Mouse (Mus musculus) myocyte (in vitro differentiated cells): Measurements from ENCODE around the gene Camta1. TPM values are rescaled to one million over a fixed set of nuclear protein-coding genes. Genes with fewer than 3 reads are reported as not detected.
"Not testable (repeated sequence)": the region's sequence is repeated elsewhere in the genome, so short reads cannot be mapped to it uniquely, and the experiment has no call there.

Experiments used
- H3K27me3 ChIP-seq: one replicate; pipeline ENCODE4 v1.6.1; 2011; ENCODE audit not compliant: control insufficient read depth, insufficient read depth, insufficient read length
- H3K36me3 ChIP-seq: one replicate; pipeline ENCODE4 v1.6.1; 2011; ENCODE audit not compliant: control insufficient read depth, insufficient read depth
- H3K4me2 ChIP-seq: one replicate; pipeline ENCODE4 v1.6.1; 2011; ENCODE audit warnings: low read depth, control low read depth
- H3K4me3 ChIP-seq: one replicate; pipeline ENCODE4 v1.5.1; 2011; ENCODE audit warnings: mild to moderate bottlenecking, control low read depth, moderate library complexity
- H3K79me2 ChIP-seq: one replicate; pipeline ENCODE4 v1.6.1; 2011; ENCODE audit not compliant: control insufficient read depth, insufficient read depth
- H3ac ChIP-seq: one replicate; pipeline ENCODE4 v1.6.1; 2011; ENCODE audit not compliant: control insufficient read depth, insufficient read length
- CEBPB ChIP-seq: IDR thresholded peaks from 2 replicates; pipeline ENCODE4 v1.6.1; 2011; ENCODE audit warnings: mild to moderate bottlenecking, moderate library complexity; ENCODE audit not compliant: poor library complexity, insufficient read depth, severe bottlenecking
- E2F4 ChIP-seq: IDR thresholded peaks from one replicate; pipeline ENCODE4 v1.6.1; 2011; ENCODE audit warnings: mild to moderate bottlenecking, control low read depth, moderate library complexity; ENCODE audit not compliant: insufficient read depth
- MAX ChIP-seq: IDR thresholded peaks from one replicate; pipeline ENCODE4 v1.6.1; 2011; ENCODE audit warnings: low read depth, mild to moderate bottlenecking, control low read depth
- MYOD1 ChIP-seq, 3 experiments: IDR thresholded peaks; one replicate each; pipeline ENCODE4 v1.6.1; 2011; ENCODE audit warnings: control low read depth in 2 of 3, low read depth in 2 of 3, mild to moderate bottlenecking in 2 of 3, moderate library complexity in 1 of 3; ENCODE audit not compliant: insufficient read length in 2 of 3, control insufficient read depth in 1 of 3
- MYOG ChIP-seq, 3 experiments: IDR thresholded peaks; one replicate each; pipeline ENCODE4 v1.6.1; 2011; ENCODE audit warnings: control low read depth in 2 of 3, low read depth in 2 of 3, mild to moderate bottlenecking in 2 of 3; ENCODE audit not compliant: insufficient read length in 2 of 3, control insufficient read depth in 1 of 3, insufficient read depth in 1 of 3
- POLR2A ChIP-seq: IDR thresholded peaks from one replicate; pipeline ENCODE4 v1.6.1; 2011; ENCODE audit warnings: low read depth, mild to moderate bottlenecking, control low read depth, moderate library complexity; ENCODE audit not compliant: insufficient read length
- POLR2AphosphoS2 ChIP-seq: IDR thresholded peaks from one replicate; pipeline ENCODE4 v1.6.1; 2011; ENCODE audit warnings: low read depth, control low read depth; ENCODE audit not compliant: insufficient read length
- REST ChIP-seq: IDR thresholded peaks from one replicate; pipeline ENCODE4 v1.6.1; 2011; ENCODE audit warnings: mild to moderate bottlenecking, control low read depth, moderate library complexity; ENCODE audit not compliant: insufficient read depth, insufficient read length
- SRF ChIP-seq: IDR thresholded peaks from one replicate; pipeline ENCODE4 v1.6.1; 2011; ENCODE audit warnings: low read depth; ENCODE audit not compliant: control insufficient read depth, insufficient read length
- TCF12 ChIP-seq: IDR thresholded peaks from one replicate; pipeline ENCODE4 v1.6.1; 2011; ENCODE audit warnings: mild to moderate bottlenecking, control low read depth; ENCODE audit not compliant: poor library complexity, insufficient read depth, severe bottlenecking
- TCF3 ChIP-seq: IDR thresholded peaks from one replicate; pipeline ENCODE4 v1.6.1; 2011; ENCODE audit warnings: low read depth, control low read depth; ENCODE audit not compliant: insufficient read length
- USF1 ChIP-seq: IDR thresholded peaks from one replicate; pipeline ENCODE4 v1.6.1; 2011; ENCODE audit warnings: low read depth, mild to moderate bottlenecking, control low read depth, moderate library complexity
- polyA plus RNA-seq: library from polyadenylated mRNA; unstranded; fragments of >200 nt; fragmentation: generic; extraction: Trizol; gene quantifications from one replicate; pipeline ENCODE4 v1.2.1, GENCODE M21; 2012; ENCODE audit warnings: missing spikeins

Gene Camta1
- polyA plus RNA-seq, 1 experiment: 40.6 TPM

DNA sequence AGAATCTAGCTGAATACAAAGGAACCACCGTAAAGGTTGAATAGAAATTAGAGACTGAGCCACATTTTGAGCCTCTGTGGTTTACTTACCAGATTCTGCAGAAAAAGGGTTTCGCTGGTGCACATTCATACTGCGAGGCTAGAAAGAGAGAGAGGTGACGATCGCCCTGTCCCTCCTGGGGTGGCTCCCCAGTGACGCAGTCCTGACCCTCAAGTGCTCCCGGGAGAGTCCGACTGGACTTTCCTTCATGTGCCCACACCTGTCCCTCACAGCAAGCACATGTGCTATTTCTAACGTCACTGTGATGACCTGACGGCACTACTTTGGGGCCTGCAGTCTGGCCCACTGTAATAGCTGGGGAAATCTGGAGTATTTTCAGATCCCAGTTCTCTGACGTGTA is 823.9 kb downstream of the Camta1 start:
- Histone ChIP-seq H3K36me3 (peaks cover 7% of the 10 kb centered on the region), H3K4me2 (no peak overlapping the region), H3K27me3 (no peaks in the 10 kb centered on the region), H3K4me3 (no peak overlapping the region), H3K79me2 (no peaks in the 10 kb centered on the region), H3ac (no peak overlapping the region)
- no peak for TF ChIP-seq CEBPB
- no peak for TF ChIP-seq REST
- no peak for TF ChIP-seq USF1
- no peak for TF ChIP-seq POLR2A
- no peak for TF ChIP-seq TCF12
- TF ChIP-seq MYOG (IDR thresholded peaks at IDR 0.05; ENCODE audit: control insufficient read depth in 1 of 3, insufficient read depth in 1 of 3, insufficient read length in 2 of 3, low read depth in 2 of 3): no peak
- no peak for TF ChIP-seq MYOD1 (IDR thresholded peaks at IDR 0.05; ENCODE audit: control insufficient read depth in 1 of 3, insufficient read length in 2 of 3, low read depth in 2 of 3)
- TF ChIP-seq E2F4: no peak
- no peak for TF ChIP-seq SRF
- no peak for TF ChIP-seq TCF3
- TF ChIP-seq MAX: no peak
- TF ChIP-seq POLR2AphosphoS2: no peak

DNA sequence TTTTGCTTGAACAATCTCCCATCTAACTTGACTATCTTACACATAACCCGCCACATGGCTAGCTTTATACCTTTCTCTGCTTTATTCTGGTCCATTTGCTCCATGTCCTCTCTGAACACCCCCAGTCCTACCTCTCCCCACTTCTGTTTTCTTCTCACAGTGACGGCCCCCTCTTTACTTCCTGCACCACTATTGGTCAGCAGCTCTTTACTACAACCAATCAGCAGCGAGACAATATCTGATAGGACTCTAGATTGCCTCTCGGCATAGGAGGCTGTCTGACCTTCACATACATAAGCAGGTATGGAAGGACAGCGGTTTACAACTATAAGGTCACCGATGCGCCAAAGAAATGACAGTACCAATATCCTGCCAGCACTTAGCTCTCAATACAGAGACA is 825.2 kb downstream of the Camta1 start:
- TF ChIP-seq POLR2A: no peak
- TF ChIP-seq MAX: no peak
- no peak for TF ChIP-seq SRF
- no peak for TF ChIP-seq REST
- no peak for TF ChIP-seq USF1
- H3ac ChIP-seq: no peak overlapping the region
- no peak overlapping the region for H3K4me2 ChIP-seq
- no peaks in the 10 kb centered on the region for H3K79me2 ChIP-seq
- no peak overlapping the region for H3K4me3 ChIP-seq
- H3K27me3 ChIP-seq: no peaks in the 10 kb centered on the region
- H3K36me3 ChIP-seq: peaks cover 7% of the 10 kb centered on the region

DNA sequence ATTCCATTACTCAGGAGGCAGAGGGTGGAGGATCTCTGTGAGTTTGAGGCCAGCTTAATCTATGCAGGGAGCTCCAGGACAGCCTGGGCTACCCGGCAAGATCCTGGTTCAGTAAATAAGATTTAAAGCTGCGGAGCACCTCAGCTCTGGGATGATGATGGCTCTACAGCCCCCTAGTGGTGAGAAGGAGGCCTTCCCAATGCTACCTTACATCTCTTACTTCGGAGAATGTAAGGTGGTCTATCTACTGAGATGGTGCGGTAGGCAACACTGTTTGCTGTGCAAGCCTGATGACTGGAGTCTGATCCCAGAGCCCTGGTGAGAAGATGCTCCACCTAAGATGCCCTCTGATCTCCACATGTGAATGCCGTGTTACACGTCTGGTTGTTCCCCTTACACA is 834.7 kb downstream of the Camta1 start:
- Histone ChIP-seq H3K79me2 (no peaks in the 10 kb centered on the region), H3ac (no peak overlapping the region), H3K27me3 (no peaks in the 10 kb centered on the region)

DNA sequence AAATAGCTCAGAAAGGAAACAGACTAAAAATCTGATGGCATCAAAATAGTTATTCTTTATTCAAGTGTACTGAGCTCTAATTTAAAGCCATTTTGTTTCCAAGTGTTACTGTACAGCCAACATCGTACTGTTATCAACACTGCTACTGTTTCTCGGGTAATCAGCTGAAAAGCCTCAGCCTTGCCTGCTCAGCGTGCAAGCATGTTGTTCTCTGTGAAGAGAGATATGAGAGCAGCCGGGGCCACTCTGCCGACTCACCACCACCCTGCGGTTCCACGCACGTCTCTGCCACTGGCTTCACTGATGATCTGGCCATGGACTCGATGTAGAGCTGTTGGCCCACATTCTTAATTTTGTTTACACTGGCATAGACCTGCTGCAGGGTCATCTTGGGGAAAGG is 837.5 kb downstream of the Camta1 start:
- Histone ChIP-seq H3K4me2 (no peak overlapping the region), H3ac (no peak overlapping the region), H3K27me3 (no peaks in the 10 kb centered on the region), H3K4me3 (no peak overlapping the region), H3K79me2 (no peaks in the 10 kb centered on the region), H3K36me3 (peaks cover 22% of the 10 kb centered on the region)
- TF ChIP-seq TCF3 (no peak), TCF12 (no peak), POLR2A (no peak), USF1 (no peak), CEBPB (no peak), POLR2AphosphoS2 (no peak), REST (no peak), SRF (no peak), E2F4 (no peak), MAX (no peak), MYOG (IDR thresholded peaks at IDR 0.05; ENCODE audit: control insufficient read depth in 1 of 3, insufficient read depth in 1 of 3, insufficient read length in 2 of 3, low read depth in 2 of 3) (no peak), MYOD1 (IDR thresholded peaks at IDR 0.05; ENCODE audit: control insufficient read depth in 1 of 3, insufficient read length in 2 of 3, low read depth in 2 of 3) (no peak)

More for the DNA sequence above, 834.7 kb downstream of the Camta1 start:
- H3K4me3 ChIP-seq: no peak overlapping the region
- no peak overlapping the region for H3K4me2 ChIP-seq
- peaks cover 18% of the 10 kb centered on the region for H3K36me3 ChIP-seq
- TF ChIP-seq CEBPB (no peak), POLR2AphosphoS2 (no peak), REST (no peak), E2F4 (no peak), MYOD1 (IDR thresholded peaks at IDR 0.05; ENCODE audit: control insufficient read depth in 1 of 3, insufficient read length in 2 of 3, low read depth in 2 of 3) (no peak), USF1 (no peak), SRF (no peak), TCF3 (no peak), TCF12 (no peak), MYOG (IDR thresholded peaks at IDR 0.05; ENCODE audit: control insufficient read depth in 1 of 3, insufficient read depth in 1 of 3, insufficient read length in 2 of 3, low read depth in 2 of 3) (no peak), POLR2A (no peak), MAX (no peak)

DNA sequence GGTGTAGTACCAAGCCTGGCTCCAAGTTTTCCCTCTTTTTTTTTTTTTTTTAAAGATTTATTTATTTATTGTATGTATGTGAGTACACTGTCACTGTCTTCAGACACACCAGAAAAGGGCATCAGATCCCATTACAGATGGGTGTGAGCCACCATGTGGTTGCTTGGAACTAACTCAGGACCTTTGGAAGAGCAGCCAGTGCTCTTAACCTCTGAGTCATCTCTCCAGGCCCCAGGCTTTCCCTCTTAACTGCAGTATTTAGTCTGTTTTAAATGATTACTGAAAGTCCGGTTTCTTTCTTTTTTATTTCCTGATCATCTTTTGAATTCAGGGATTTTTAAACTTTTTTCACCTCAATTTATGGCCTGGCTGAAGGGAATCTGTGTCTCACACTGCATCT is 844.3 kb downstream of the Camta1 start:
- H3K36me3 ChIP-seq, H3K27me3 ChIP-seq, H3K4me2 ChIP-seq, H3ac ChIP-seq, H3K4me3 ChIP-seq, H3K79me2 ChIP-seq: not testable (repeated sequence)

DNA sequence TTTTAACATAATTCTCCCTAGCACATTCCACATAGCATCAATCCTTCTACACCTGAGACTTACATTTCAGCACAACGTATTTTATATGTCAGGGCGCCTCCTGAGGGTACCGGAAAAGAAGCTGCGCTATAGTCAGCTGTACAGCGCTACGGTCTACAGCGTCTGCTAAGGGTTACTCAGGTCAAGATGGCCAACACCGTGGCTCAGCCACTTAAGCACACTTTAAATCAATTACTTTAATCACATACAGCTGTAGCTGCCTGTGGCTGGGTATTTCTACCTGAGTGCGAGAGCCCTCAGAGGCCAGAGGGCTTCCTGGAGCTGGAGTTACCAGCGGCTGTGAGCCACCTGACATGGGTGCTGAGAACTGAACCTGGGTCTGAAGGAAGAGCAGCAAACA is 845.7 kb downstream of the Camta1 start:
- no peak overlapping the region for H3K4me2 ChIP-seq
- no peak overlapping the region for H3K4me3 ChIP-seq
- H3K27me3 ChIP-seq: no peaks in the 10 kb centered on the region
- H3K36me3 ChIP-seq: peaks cover 4% of the 10 kb centered on the region
- H3K79me2 ChIP-seq: no peaks in the 10 kb centered on the region
- TF ChIP-seq CEBPB (no peak), USF1 (no peak), MAX (no peak), MYOG (IDR thresholded peaks at IDR 0.05; ENCODE audit: control insufficient read depth in 1 of 3, insufficient read depth in 1 of 3, insufficient read length in 2 of 3, low read depth in 2 of 3) (no peak), E2F4 (no peak), SRF (no peak), TCF3 (no peak), POLR2A (no peak), MYOD1 (IDR thresholded peaks at IDR 0.05; ENCODE audit: control insufficient read depth in 1 of 3, insufficient read length in 2 of 3, low read depth in 2 of 3) (no peak), REST (no peak), POLR2AphosphoS2 (no peak), TCF12 (no peak)
- no peak overlapping the region for H3ac ChIP-seq
